ENCODE assay signal across 8 mouse cellular contexts in genomic region chr6:35132806-35133205, GRCm38 (mm10). TPM values are rescaled to one million over a fixed set of nuclear protein-coding genes. Genes with fewer than 3 reads are reported as not detected.
DNase-seq lines count a peak whose midpoint lies in the region; ATAC-seq and TF ChIP-seq lines count a peak whose summit lies in the region.

No protein-coding gene starts in this region.

- no peak for TF ChIP-seq CTCF in C2C12 (IDR thresholded peaks at IDR 0.05; ENCODE audit: control insufficient read depth, insufficient read depth, insufficient read length)
- no peak for TF ChIP-seq CTCF in small intestine, adult 2 months (IDR thresholded peaks at IDR 0.05; ENCODE audit: extremely low read depth, insufficient read length, insufficient replicate concordance, low read depth, low read length)

- H3K9me3 ChIP-seq in heart, embryonic 10.5 days, result no peaks in the 10 kb centered on the region
- H3K9me3 ChIP-seq in liver, embryonic 12.5 days (replicated peaks), result no peaks in the 10 kb centered on the region

- H3K4me2 ChIP-seq in liver, embryonic 12.5 days, result peak overlapping the region; percentile 92

- ATAC-seq in liver, embryonic 12.5 days, result no peak

- H3ac ChIP-seq in C2C12 (ENCODE audit: control insufficient read depth, insufficient read length, low read depth), result peak overlapping the region; percentile 86

- H3K27ac ChIP-seq in heart, embryonic 10.5 days, result peak overlapping the region; percentile 90
- H3K27ac ChIP-seq in liver, embryonic 12.5 days, result peak overlapping the region; percentile 95
- 0 out of 2 replicates have a peak overlapping the region, but pooled peaks have one; percentile 3 for H3K27ac ChIP-seq in small intestine, adult 2 months (ENCODE audit: insufficient read depth, low read depth, low read length)

- H3K79me2 ChIP-seq in C2C12 (ENCODE audit: control insufficient read depth, insufficient read depth), result peaks cover 57% of the 10 kb centered on the region

- TF ChIP-seq POLR2A in small intestine, adult 2 months (IDR thresholded peaks at IDR 0.05; ENCODE audit: low read depth, low read length), result no peak

- H3K9ac ChIP-seq in liver, embryonic 12.5 days, result peak overlapping the region; percentile 91

- WGBS in heart, embryonic 10.5 days, result 1% methylated on average over 11 of the region's 11 CpGs
- 0% methylated on average over 11 of the region's 11 CpGs for WGBS in liver, embryonic 12.5 days (ENCODE audit: insufficient replicate concordance)
- WGBS in small intestine, adult 2 months, result 1% methylated on average over 11 of the region's 11 CpGs

- DNase-seq in heart, embryonic 10.5 days (ENCODE audit: low spot score), result no peak
- no peak for DNase-seq in heart, adult 8-10 months (ENCODE audit: low spot score)
- DNase-seq in ZHBTc4 (ENCODE audit: low read depth, low spot score), result peak; percentile 15
- DNase-seq in forelimb bud, embryonic 11.5 days (ENCODE audit: low read depth, low spot score), result peak; percentile 6
- DNase-seq in urinary bladder, postnatal 36 days (ENCODE audit: low spot score in 2 of 2), result no peak

- peaks cover 7% of the 10 kb centered on the region; the same call in 1 of the 2 replicates for H3K4me1 ChIP-seq in heart, embryonic 10.5 days
- peaks cover 30% of the 10 kb centered on the region for H3K4me1 ChIP-seq in liver, embryonic 12.5 days
- H3K4me1 ChIP-seq in small intestine, adult 2 months (ENCODE audit: control insufficient read depth, insufficient read depth, insufficient read length, low read length), result peaks cover 2% of the 10 kb centered on the region; the same call in 1 of the 2 replicates

- no peaks in the 10 kb centered on the region for H3K27me3 ChIP-seq in heart, embryonic 10.5 days (ENCODE audit: insufficient read depth, poor library complexity, severe bottlenecking)
- no peaks in the 10 kb centered on the region for H3K27me3 ChIP-seq in C2C12 (ENCODE audit: control insufficient read depth, insufficient read depth, insufficient read length)
- H3K27me3 ChIP-seq in liver, embryonic 12.5 days (replicated peaks), result no peaks in the 10 kb centered on the region
- H3K27me3 ChIP-seq in small intestine, adult 2 months (ENCODE audit: control insufficient read depth, insufficient read depth, low read length), result no peaks in the 10 kb centered on the region

- peak overlapping the region; percentile 75 for H3K4me3 ChIP-seq in heart, embryonic 10.5 days
- peak overlapping the region; percentile 79 for H3K4me3 ChIP-seq in C2C12 (ENCODE audit: insufficient read depth, poor library complexity, severe bottlenecking)
- peak overlapping the region; percentile 92 for H3K4me3 ChIP-seq in liver, embryonic 12.5 days
- H3K4me3 ChIP-seq in small intestine, adult 2 months (ENCODE audit: low read depth, low read length), result peak overlapping the region; percentile 87

- H3K79me3 ChIP-seq in C2C12 (ENCODE audit: low read depth), result peaks cover 52% of the 10 kb centered on the region

- H3K36me3 ChIP-seq in heart, embryonic 10.5 days, result no peaks in the 10 kb centered on the region
- peaks cover 9% of the 10 kb centered on the region for H3K36me3 ChIP-seq in C2C12 (ENCODE audit: control insufficient read depth, insufficient read depth)
- peaks cover 3% of the 10 kb centered on the region; the same call in 1 of the 2 replicates for H3K36me3 ChIP-seq in liver, embryonic 12.5 days
- H3K36me3 ChIP-seq in small intestine, adult 2 months (ENCODE audit: control insufficient read depth, insufficient read depth, low read length), result no peaks in the 10 kb centered on the region

TF ChIP-seq in C2C12, 6 proteins besides CTCF, POLR2A, EP300 and RAD21:
- no peak for TF ChIP-seq FOSL1 (IDR thresholded peaks at IDR 0.05; ENCODE audit: insufficient read depth, low read length, poor library complexity, severe bottlenecking)
- no peak for TF ChIP-seq USF1 (IDR thresholded peaks at IDR 0.05; ENCODE audit: low read depth)
- TF ChIP-seq MYOG (IDR thresholded peaks at IDR 0.05; ENCODE audit: control insufficient read depth, extremely low read depth, insufficient read length), result no peak
- TF ChIP-seq MAX (IDR thresholded peaks at IDR 0.05), result no peak
- TF ChIP-seq CEBPB (IDR thresholded peaks at IDR 0.05; ENCODE audit: low read depth), result no peak
- TF ChIP-seq MYOD1 (IDR thresholded peaks at IDR 0.05; ENCODE audit: control insufficient read depth, insufficient read length, low read depth), result no peak
TF ChIP-seq in C2C12: peak in this region for 0.

RNA-seq across cellular contexts. Expression of gene Cnot4, which starts 0.7 kb away (rescaled TPM):
- polyA plus RNA-seq in heart, embryonic 10.5 days (2016; fragmentation: Nextera tagmentation; extraction: Ambion mirVana), result 18.3 and 21.8 TPM in 2 replicates
- 10 to 100 TPM; 19.6 to 23.9 (median 21.7) TPM for total RNA-seq in heart, adult 8-10 months (2022)
- 7.0 TPM for polyA plus RNA-seq in C2C12 (2012; fragmentation: generic; extraction: Trizol)
- polyA plus RNA-seq in liver, embryonic 12.5 days (2016; fragmentation: Nextera tagmentation; extraction: Ambion mirVana), result 15.1 and 15.2 TPM in 2 replicates
- polyA plus RNA-seq in small intestine, adult 2 months (2012; rRNA removed), result 2.1 and 5.3 TPM in 2 replicates

RNA-seq across cellular contexts. Expression of gene Nup205, which starts 44.4 kb away (rescaled TPM):
- 41.8 and 44.8 TPM in 2 replicates for polyA plus RNA-seq in heart, embryonic 10.5 days (2016; fragmentation: Nextera tagmentation; extraction: Ambion mirVana)
- 10 to 100 TPM; 14.5 to 18.2 (median 16.1) TPM for total RNA-seq in heart, adult 8-10 months (2022)
- 40.8 TPM for polyA plus RNA-seq in C2C12 (2012; fragmentation: generic; extraction: Trizol)
- 36.5 and 40.4 TPM in 2 replicates for polyA plus RNA-seq in liver, embryonic 12.5 days (2016; fragmentation: Nextera tagmentation; extraction: Ambion mirVana)
- 4.2 and 7.1 TPM in 2 replicates for polyA plus RNA-seq in small intestine, adult 2 months (2012; rRNA removed)

Comparison
In these comparisons a context has a peak if more than half of its experiments do, and no peak if none do; other contexts are left out.
1. DNase-seq: peak in ZHBTc4 (single experiment) and forelimb bud, embryonic 11.5 days (single experiment); none in heart, embryonic 10.5 days (single experiment), heart, adult 8-10 months (single experiment) and urinary bladder, postnatal 36 days (0 of 2).
2. H3K27ac ChIP-seq: peak in every context shown above with its lines; median percentile 95 in liver, embryonic 12.5 days; 90 in heart, embryonic 10.5 days; 3 in small intestine, adult 2 months.
3. Peak in every context shown above with its lines, with median percentiles within 50 percentile points of each other: H3K4me3 ChIP-seq.